Mouse (Mus musculus) lung, postnatal 10 days (tissue): ENCODE measurements at regions not wholly inside any gene's neighbourhood (a gene's known extent, or its start where the extent isn't known, plus 50 kb on each side); places are given as distances from the start of the nearest gene placed in this dataset.
A peak's percentile ranks its signal among the peaks of the same experiment; 100 is the strongest.

Source experiments
- DNase-seq: peaks from one replicate; pipeline ENCODE4 v3.0.0; 2021

GRCm38 (mm10) chr3:155994044-155994443 is 567.5 kb upstream of the Negr1 start:
- DNase-seq = no peak

- no peak for DNase-seq
These were observed 543.8 kb upstream of the Negr1 start for GRCm38 (mm10) chr3:156017676-156018230.

GRCm38 (mm10) chr3:156028602-156029188 is 532.9 kb upstream of the Negr1 start:
- DNase-seq = no peak

- DNase-seq = no peak
These were observed 491.3 kb upstream of the Negr1 start for GRCm38 (mm10) chr3:156070257-156070656.

- DNase-seq = peak; percentile 3
These were observed 479.3 kb upstream of the Negr1 start for GRCm38 (mm10) chr3:156082268-156082667.

GRCm38 (mm10) chr3:156093689-156094088 is 467.9 kb upstream of the Negr1 start:
- DNase-seq = no peak

- no peak for DNase-seq
These were observed 466.6 kb upstream of the Negr1 start for GRCm38 (mm10) chr3:156094990-156095389.

- no peak for DNase-seq
These were observed 455.8 kb upstream of the Negr1 start for GRCm38 (mm10) chr3:156105788-156106187.

- no peak for DNase-seq
These were observed 441.3 kb upstream of the Negr1 start for GRCm38 (mm10) chr3:156120341-156120740.

- DNase-seq = no peak
These were observed 430.0 kb upstream of the Negr1 start for GRCm38 (mm10) chr3:156131598-156131997.

GRCm38 (mm10) chr3:156141355-156141754 is 420.2 kb upstream of the Negr1 start:
- no peak for DNase-seq

GRCm38 (mm10) chr3:156149322-156149721 is 412.3 kb upstream of the Negr1 start:
- no peak for DNase-seq

- no peak for DNase-seq
These were observed 391.5 kb upstream of the Negr1 start for GRCm38 (mm10) chr3:156170076-156170475.

GRCm38 (mm10) chr3:156198688-156199087 is 362.9 kb upstream of the Negr1 start:
- no peak for DNase-seq

GRCm38 (mm10) chr3:156199749-156200467 is 361.7 kb upstream of the Negr1 start:
- DNase-seq = no peak

- no peak for DNase-seq
These were observed 356.3 kb upstream of the Negr1 start for GRCm38 (mm10) chr3:156205246-156205645.

- no peak for DNase-seq
These were observed 353.2 kb upstream of the Negr1 start for GRCm38 (mm10) chr3:156208420-156208819.

GRCm38 (mm10) chr3:156210827-156211226 is 350.8 kb upstream of the Negr1 start:
- no peak for DNase-seq

GRCm38 (mm10) chr3:156214823-156215222 is 346.8 kb upstream of the Negr1 start:
- DNase-seq = no peak

- peak; percentile 6 for DNase-seq
These were observed 329.5 kb upstream of the Negr1 start for GRCm38 (mm10) chr3:156232111-156232510.

- no peak for DNase-seq
These were observed 325.6 kb upstream of the Negr1 start for GRCm38 (mm10) chr3:156235955-156236354.

- DNase-seq = no peak
These were observed 309.2 kb upstream of the Negr1 start for GRCm38 (mm10) chr3:156252256-156252861.

GRCm38 (mm10) chr3:156253172-156253934 is 308.2 kb upstream of the Negr1 start:
- no peak for DNase-seq
